Mouse (Mus musculus) common myeloid progenitor, adult 5-6 weeks (primary cell): ENCODE data around the gene Atxn1. TPM values are rescaled to one million over a fixed set of nuclear protein-coding genes. Genes with fewer than 3 reads are reported as not detected.
A peak's percentile ranks its signal among the peaks of the same experiment; 100 is the strongest.

Experiments used
- ATAC-seq: replicated peaks from 2 replicates; pipeline ENCODE4 v1.8.0; 2016; ENCODE audit warnings: low read depth, mild to moderate bottlenecking, moderate TSS enrichment, inconsistent platforms; ENCODE audit not compliant: poor library complexity, severe bottlenecking
- total RNA-seq: library from RNA; stranded (forward); fragments of 200-1000, 187-1606 nt; gene quantifications from 2 replicates; pipeline ENCODE4 v1.2.3, GENCODE M21; 2017

Gene Atxn1
- total RNA-seq, 1 experiment from 2014 or later = 9.0 TPM

DNA sequence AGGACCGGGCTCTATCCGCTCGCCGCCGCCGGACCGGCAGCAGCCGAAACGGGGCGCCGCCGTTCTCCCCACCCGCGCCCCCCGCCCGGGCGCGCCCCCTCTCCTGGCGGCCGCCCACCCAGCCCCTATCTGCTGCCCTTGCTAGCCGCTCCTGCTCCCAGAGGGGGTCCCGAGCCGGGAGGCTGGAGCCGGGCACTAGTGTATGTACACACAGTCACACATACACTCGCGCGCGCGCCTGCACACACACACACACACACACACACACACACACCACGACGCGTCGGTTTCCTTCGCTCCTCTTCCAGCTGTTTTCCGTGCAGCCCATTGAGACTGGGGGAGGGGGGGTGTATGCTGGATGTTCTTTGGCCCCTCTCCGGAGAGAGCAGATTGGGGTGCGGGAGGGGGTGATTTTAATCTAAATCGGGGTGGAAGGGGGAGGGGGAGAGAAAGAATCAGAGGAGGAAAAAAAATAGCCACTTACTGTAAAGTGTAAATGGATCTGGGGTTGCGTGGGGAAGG is 416 bp downstream of the Atxn1 start:
- no peak for ATAC-seq

DNA sequence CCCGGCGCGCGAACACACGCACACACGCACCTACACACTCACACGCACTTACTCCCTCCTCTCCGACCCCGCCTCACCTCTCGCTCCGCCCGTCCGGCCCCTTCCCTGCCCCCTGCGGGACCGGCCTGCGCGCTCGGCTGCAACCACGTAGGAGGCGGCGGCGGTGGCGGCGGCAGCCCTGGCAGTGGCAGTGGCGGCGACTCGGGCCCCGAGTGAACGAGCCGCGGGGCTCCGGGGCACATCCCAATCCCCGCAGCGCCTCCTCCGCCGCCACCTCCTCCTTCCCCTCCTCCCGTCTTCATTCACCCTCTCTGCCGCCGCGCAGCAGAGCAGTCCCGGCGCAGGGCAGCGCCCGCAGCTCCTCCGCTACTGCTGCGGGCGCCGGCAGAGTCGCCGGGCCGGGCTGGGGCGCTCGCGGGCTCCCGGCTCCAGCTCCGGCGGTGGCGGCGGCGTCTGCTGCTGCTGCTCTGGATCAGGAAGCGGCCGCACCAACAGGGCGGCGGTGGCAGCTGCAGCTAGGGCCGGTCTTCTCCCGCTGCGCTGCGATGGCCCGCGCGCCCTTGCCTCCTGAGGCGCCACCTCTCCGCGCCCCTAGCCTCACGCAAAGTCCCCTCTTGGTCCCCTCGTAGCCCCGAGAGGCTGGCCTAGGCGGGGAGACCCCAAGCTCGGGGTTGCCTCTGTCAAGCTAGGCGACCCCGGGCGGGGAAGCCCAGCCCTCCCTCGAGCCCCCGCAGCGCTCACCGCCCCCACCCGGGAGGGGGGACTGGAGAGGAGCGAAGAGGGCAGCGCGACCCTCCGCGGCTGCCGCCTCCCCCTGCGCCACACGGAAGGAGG is 1.1 kb downstream of the Atxn1 start:
- peak; percentile 20; the same call in 1 of the 2 replicates for ATAC-seq

DNA sequence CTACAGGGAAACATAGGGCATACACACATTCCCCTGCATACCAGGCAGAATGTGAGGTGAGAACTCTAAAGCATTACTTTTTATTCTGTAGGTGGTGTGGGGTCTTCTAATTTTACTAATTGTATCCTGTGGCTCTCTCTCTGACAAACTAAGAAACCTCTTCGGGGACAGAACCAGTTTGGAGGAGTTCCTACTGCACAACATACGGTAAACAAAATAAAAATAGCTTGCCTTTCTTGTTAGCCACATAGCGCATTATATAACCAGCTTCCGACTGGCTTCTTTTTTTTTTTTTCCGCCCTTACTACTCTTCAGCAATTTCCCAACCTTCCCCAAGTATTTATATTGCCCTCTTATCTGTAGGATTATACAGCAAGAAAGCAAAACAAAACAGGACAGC is 2.0 kb downstream of the Atxn1 start:
- ATAC-seq = no peak

DNA sequence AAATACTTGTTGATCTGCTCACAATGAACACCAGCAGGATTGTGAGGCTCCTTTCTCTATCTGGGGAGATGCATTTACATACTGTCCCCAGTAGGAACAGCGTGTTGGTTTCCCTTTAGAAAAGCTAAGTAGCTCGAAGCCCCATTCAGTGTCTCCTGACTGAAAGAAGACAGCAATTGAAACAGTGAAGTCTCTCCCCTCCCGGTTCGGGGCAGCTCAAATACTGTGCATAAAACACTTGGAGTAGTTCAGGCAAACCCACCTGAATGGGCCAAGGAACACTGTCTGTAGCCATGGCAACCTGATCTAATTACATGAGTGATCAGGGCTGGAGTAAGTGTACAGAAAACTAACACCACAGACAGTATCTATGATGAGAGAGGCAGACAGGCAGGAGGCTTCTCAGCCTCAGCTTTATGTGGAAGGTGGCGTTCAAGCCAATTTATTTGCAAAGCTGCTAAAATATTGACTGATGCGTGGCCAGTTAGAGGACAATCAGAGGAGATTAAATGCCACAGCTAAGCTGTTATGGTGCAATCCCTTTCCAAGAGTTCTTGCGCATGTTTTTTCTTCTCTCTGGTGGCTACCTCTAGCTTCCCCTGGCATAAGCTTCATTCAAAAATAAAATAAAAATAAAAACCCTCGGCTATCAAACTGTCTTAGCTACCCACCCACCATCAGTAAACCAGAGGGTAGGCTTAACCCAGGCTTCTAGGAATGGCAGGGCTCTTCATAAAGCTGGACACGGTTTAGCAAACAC is 2.8 kb downstream of the Atxn1 start:
- ATAC-seq = 0 out of 2 replicates have a peak, but pooled peaks have one; percentile 31

DNA sequence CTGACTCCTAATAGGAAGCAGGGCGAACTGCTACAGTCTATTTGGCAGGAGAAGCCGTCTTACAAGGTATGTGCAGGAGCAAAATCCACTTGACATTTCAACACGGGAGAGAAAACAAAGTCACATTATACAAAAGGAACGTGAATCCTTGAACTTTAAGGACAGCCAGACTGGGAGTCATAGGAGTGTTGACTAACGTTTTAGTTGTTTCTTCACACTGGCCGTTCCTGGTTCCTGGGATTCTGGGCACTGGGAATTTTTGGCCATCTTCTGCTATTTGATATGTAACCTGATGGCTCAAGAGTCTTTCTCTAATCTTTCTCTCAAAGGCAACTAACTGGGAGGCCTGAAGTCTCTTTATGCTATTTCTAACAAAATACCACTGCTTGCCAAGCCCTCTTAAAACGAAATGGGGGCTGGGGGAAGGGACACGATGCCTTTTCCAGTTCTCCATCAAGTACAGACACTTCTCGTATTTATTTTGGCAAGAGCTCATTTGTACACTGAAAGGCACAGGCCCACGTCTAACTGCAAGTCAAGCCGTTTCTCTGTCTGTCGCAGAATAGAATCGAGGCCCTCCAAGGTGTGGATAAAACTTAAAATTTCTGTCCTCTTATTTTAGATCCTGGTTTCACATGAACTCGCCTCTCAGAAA is 4.4 kb downstream of the Atxn1 start:
- ATAC-seq = no peak

DNA sequence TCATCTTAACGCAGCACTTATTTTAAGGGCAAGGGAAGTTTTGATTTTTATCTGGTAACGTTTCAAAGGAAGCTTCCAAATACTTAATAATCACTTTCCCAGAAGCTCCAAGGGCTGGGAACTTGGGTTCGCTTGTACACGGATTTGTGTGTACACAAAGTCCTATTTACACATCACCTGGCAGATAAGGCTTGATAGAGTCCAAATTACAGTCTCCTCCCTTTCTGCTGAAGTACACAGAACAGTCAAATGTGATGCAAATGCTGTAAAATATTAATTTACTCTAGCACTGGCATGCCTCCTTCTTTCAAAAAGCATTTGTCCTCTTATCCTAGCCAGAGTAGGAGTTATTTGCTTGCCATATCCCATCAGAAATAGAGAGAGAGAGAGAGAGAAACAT is 6.5 kb downstream of the Atxn1 start:
- no peak for ATAC-seq

DNA sequence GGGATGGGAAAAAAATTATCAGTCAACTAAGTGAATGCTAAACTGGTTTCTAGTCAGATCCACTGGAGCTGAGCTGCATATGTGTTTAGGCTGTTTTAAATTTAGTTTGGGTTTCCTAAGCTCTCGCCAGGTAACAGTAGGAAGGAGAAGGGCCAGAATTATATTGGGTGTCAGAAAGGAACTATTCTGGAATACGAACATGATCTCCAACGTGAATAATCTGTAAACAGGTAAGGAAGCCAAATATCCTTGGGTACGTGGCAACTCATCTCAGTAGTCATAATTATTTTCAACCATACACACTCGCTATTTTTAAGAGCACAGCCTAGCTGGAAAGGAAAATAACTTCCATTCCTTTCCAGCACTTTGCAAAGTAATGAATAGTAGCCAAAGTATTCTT is 7.2 kb downstream of the Atxn1 start:
- no peak for ATAC-seq

DNA sequence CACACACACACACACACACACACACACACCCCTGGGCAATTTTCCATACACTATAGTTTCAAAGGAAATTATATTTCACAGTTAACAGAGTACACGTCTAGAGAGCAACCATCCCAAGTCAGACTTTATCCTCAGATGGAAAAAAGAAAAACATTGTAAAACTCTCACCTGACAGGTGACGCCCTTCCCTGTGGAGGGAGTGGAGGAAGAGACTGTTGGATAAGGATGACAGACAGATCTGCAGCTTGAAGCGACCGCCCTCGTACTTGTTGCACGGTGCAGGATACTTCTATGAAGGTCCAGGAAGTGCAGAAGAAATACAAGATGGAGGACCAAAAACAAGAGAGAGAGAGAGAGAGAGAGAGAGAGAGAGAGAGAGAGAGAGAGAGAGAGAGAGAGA is 8.5 kb downstream of the Atxn1 start:
- ATAC-seq = no peak

DNA sequence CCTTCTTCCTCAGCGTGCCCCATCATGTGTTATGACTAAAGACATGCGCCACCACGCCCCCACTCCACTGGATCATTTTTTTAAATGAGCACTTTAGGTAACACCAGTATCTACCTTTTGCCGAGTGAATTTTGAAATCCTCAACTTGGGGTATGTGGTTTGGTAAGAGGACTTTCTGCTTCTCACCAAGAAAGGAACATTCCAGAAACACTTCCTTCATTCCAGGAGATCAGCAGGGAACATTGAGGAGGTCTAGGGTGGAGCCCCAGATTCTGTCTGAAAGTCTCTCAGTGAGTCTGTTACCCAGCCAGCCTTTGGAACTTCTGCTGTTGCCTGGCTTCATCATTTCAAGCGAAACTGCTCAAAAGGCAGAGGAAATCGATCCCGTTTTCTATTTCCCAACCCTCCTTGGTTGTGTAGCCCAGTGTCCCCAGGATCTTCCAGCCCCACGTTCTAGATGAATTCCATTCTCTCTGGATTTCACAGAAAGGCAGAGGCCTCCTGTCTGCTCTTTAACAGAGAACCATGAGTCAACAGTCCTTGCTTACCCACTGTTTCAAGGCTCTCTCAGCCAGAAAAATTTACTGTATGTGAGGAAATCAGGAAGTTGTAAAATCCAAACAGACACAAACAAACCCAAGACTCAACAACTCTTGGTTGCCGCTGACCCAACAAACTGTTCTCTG is 9.3 kb downstream of the Atxn1 start:
- ATAC-seq = 0 out of 2 replicates have a peak, but pooled peaks have one; percentile 11

DNA sequence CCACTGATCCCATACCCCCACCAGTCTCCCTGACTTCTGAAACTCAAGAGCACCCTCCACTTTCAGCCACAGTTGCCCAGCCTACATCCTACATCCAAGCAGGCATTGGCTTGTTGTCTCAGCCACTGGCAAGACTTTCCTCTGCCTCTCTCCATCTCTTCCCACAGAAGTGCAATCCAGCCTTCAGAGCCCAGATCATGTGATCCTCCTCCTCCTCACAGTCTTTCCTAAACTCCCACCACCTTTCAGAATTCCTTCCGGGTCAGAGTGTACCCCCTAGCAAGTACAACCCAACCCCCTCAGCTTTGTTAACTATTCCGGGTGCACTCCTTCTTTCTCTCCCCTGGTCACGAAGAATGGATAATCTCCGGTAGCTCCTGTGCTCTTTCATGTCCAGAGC is 11.7 kb downstream of the Atxn1 start:
- no peak for ATAC-seq

DNA sequence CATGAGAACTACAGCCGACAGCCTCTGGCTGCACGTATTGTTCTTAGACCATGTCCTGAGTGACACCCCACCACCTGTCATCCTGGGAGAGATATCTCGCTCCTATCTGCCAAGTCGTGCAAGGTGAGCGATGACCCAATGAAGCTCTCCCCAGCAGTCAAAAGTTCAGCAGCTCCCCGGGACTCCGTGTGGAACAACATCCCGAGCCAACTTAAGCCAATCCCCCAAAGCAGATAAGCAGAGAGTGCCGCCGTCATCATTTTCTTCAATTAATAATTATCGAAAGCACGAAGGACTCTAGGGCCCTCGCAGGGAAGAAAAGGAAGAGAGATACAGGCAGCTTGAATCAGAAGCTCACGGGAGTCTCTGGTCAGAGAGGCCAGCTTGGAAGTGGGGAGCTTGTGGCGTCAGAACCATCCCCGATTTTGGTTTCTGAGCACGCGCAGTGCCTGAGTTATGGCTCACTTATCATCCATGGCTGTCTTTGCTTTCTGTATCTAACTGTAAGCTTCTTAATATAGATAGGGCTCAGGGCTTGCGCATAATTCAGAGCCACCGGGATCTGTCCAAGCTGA is 13.7 kb downstream of the Atxn1 start:
- ATAC-seq = no peak

DNA sequence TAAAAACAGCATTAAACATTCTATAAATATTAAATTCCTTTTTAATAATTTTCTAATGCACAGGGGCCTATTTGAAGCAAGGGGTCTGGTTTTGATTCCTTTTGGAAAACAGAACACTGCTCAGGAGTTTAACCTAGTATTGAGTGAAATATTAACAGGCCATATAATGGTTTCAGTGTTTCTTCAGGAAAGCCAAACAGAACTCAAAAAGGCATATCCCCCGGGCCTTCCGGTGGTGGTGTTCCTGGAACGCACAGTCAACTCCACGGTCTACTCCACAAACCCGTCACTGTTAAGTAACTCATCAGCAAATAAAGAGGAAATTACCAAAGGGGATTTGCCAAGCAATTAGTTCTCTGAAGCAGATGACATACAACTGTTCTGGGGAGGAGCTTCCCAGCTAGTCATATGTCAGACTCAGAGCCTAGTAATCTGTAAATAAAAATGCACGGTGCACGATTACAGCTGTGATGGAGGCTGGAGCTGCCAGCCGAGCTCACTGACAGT is 14.4 kb downstream of the Atxn1 start:
- ATAC-seq = no peak

DNA sequence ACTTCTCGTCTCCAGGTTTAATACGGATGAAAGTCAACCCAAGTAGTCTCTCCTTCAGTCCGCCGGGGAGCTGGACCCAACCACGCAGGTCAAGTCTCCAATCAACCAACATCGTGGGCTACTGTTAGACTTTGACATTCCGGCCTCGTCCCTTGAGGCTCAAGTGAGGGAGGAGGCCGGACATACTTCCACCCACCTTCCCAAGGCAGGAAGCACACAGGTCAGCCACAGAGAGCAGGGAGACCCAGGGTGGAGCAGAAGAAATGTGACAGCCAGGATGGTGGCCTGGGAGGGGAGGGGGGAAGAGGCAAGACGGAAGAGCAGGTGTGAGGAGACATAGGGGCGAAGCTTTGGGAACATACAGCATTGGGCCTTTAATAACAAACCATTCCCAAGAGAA is 18.7 kb downstream of the Atxn1 start:
- no peak for ATAC-seq

DNA sequence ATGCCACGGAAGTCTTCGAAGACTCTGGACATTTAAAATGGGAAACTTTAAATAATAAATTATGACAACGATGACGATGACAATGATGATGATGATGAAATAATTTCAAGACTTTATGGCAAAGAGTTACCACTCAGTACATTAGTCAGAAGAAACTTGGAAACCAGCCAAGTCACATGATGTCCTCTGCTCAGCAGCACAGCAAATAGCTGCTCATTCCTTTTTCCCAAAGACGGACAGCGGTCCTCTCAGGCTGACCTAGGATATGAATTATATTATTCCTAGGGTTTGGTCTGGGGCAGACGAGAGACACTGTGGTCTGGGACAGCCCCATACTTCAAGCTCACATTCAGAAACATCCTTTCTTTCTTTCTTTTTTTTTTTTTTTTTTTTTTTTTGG is 22.5 kb downstream of the Atxn1 start:
- ATAC-seq = no peak

DNA sequence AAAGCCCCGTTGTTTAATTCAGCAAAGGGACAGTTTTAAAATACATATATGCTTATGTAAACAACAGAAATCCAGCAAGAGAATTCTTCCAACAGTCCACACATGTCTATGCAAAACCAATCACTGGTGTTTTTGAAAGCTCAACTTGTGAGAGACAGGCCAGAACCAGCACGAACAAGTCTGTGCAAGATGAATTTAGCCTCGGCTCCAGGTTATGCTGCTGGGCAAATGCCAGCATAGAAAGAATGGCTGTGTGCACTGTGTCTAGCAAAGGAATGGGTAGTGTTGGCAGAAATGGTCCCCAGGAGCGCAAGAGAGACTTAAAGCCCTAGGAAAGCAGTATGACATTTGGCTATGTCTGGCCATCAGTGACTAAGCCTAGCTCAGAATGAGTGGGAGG is 24.1 kb downstream of the Atxn1 start:
- no peak for ATAC-seq

DNA sequence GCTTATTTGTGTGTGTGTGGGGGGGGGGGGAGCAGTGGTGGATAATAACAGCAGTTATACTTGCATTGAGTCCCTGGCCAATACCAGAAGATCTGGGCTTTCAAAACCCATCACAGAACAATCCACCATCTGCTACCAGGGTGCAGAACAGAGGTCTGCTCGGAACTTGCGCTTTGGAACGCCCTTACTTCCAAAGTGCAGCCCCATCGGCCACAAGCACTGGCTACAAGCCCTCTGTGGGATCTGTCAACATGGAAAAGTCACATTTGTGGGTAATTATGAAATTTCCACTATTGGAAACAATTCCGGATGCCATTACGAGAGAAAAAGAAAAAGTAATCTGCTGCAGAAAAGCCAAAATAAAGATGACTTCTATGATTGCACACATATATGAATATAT is 25.2 kb downstream of the Atxn1 start:
- ATAC-seq = no peak

DNA sequence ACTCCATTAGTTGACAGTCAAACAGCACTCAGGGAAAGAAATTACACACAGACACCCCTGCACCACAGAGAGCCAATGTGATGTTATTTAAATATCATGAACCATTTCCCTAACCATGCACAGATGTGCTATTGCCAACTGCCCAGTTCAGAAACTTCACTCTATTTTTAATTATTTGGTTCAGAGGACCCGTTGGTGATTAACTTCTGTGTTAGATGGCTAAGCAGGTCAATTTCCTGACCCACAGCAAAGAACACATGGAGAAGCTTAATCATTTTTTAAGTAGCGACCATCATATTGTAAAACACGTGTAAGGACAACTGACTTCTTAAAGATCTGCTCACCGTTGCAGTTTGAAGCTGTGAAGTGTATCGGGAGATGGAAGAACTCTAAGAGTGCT is 26.7 kb downstream of the Atxn1 start:
- ATAC-seq = no peak

DNA sequence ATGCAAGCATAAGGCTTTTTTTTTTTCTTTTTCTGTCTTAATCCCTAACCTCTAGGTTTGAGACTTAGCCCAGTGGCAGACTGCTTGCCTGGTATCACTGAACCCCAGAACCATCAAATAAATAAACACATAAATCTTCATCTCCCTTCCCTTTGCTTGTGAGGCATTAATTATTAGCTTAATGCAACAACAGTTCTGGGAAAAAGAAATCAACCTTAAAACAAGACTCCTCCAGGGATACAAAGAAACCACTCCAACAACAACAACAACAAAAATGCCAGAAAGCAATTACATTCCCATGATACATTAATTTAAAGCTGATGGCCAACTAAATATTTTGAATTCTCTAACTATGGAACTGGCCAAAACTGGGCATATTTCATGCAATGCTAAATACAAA is 28.0 kb downstream of the Atxn1 start:
- no peak for ATAC-seq

DNA sequence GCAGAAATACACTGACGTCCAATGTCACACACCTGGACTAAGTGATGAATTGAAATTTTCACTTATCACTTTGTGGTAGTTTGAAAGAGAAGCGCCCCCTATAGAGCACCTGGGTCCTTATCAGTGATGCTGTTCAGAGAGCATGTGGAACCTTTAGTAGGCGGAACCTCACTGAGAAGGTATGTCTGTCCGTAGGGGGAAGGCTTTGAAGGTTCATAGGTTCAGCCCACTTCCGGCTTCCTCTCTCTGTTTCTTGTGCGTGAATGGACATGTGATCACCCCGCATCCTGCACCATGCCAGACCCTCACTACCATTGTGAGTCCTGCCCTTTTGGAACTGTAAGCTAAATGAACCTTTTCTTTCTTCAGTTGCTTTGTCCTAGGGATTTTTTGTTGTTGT is 29.0 kb downstream of the Atxn1 start:
- no peak for ATAC-seq

DNA sequence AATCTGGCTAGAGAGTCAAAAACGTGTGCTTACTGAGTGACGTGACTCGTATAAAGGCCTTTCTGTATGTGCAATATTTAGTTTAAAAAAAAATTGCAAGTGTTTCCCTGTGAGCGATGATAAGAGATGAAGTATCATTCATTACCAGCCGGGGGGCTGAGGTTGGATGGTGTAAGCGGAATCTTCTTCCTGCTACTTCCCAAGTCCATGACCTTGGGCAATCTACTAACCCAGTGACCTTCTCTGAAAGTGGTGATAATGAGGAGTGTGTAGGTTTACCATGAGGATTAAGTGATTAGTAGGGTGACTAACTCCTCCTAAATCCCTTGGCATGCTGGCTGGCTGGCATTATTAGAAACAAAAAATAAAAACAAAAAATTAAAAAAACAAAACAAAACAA is 30.0 kb downstream of the Atxn1 start:
- no peak for ATAC-seq
